Mouse (Mus musculus) layer of hippocampus, adult 2 months (tissue): ENCODE measurements around the gene Kcnj8. TPM values are rescaled to one million over a fixed set of nuclear protein-coding genes. Genes with fewer than 3 reads are reported as not detected.

Experiments used
- DNase-seq, 2 experiments: peaks; one replicate each; pipeline ENCODE4 v3.0.0; 2022; ENCODE audit warnings: low spot score in 2 of 2
- H3K27ac ChIP-seq: fragments of 200-600 bp; 2 replicates; pipeline ENCODE4 v1.8.1; 2022
- H3K4me3 ChIP-seq: fragments of 200-600 bp; 2 replicates; pipeline ENCODE4 v1.8.1; 2022; ENCODE audit warnings: mild to moderate bottlenecking
- CTCF ChIP-seq: fragments of 200-600 bp; conservative IDR thresholded peaks from 2 replicates; pipeline ENCODE4 v1.8.1; 2022; ENCODE audit warnings: antibody characterized with exemption, mild to moderate bottlenecking, moderate library complexity
- long read RNA-seq, 2 experiments: library from polyadenylated mRNA; stranded (forward); transcript quantifications; one replicate each; pipeline ENCODE4 v2.0.0; 2021; ENCODE audit warnings: borderline mapping rate in 2 of 2
- total RNA-seq, 2 experiments: library from RNA; stranded (reverse); gene quantifications; 2 replicates each; pipeline ENCODE4 v1.2.3; 2021

Gene Kcnj8
- 1 to 10 TPM; 1.7 to 2.3 TPM for total RNA-seq
- long read RNA-seq, experiment 1, partial matches to known transcripts = 0 of 3 reads
- long read RNA-seq, experiment 1, other reads (novel, unspliced or antisense) = 1 of 3 reads
- long read RNA-seq, experiment 2, partial matches to known transcripts = 0 of 4 reads
- long read RNA-seq, experiment 2, other reads (novel, unspliced or antisense) = 0 of 4 reads

- Histone ChIP-seq H3K27ac (no peak within 1 kb of the TSS), H3K4me3 (peak within 1 kb of the TSS; percentile 53)
- peak in 1 of 2 experiments; percentile 12 for DNase-seq
- no peak for TF ChIP-seq CTCF
These were observed at the start of gene Kcnj8 for GRCm38 (mm10) chr6:142571055-142571618. TSS of gene Kcnj8 (minus strand) at chr6:142571614.

- no peak for DNase-seq
These were observed 45.2 kb upstream of the Kcnj8 start for GRCm38 (mm10) chr6:142616659-142617058.

GRCm38 (mm10) chr6:142614324-142614723, 42.9 kb upstream of the Kcnj8 start:
- Histone ChIP-seq H3K4me3 (no peak overlapping the region), H3K27ac (no peak overlapping the region)
- TF ChIP-seq CTCF = no peak
- DNase-seq = peak; percentile 26 to 49

More at GRCm38 (mm10) chr6:142616659-142617058, 45.2 kb upstream of the Kcnj8 start:
- TF ChIP-seq CTCF = no peak
- Histone ChIP-seq H3K4me3 (no peak overlapping the region), H3K27ac (no peak overlapping the region)

GRCm38 (mm10) chr6:142612366-142612765, 41.0 kb upstream of the Kcnj8 start:
- no peak for DNase-seq
- Histone ChIP-seq H3K4me3 (no peak overlapping the region), H3K27ac (no peak overlapping the region)
- no peak for TF ChIP-seq CTCF

GRCm38 (mm10) chr6:142609401-142610373, 38.3 kb upstream of the Kcnj8 start:
- no peak for TF ChIP-seq CTCF
- no peak for DNase-seq
- Histone ChIP-seq H3K27ac (no peak overlapping the region), H3K4me3 (no peak overlapping the region)

- H3K27ac ChIP-seq = no peak overlapping the region
- H3K4me3 ChIP-seq = no peak overlapping the region
- DNase-seq = no peak
- TF ChIP-seq CTCF = no peak
These were observed 35.7 kb upstream of the Kcnj8 start for GRCm38 (mm10) chr6:142607080-142607479.

- no peak overlapping the region for H3K27ac ChIP-seq
- H3K4me3 ChIP-seq = no peak overlapping the region
- no peak for TF ChIP-seq CTCF
- DNase-seq = no peak
These were observed 31.4 kb upstream of the Kcnj8 start for GRCm38 (mm10) chr6:142602772-142603171.

- no peak for DNase-seq
- Histone ChIP-seq H3K4me3 (no peak overlapping the region), H3K27ac (no peak overlapping the region)
- no peak for TF ChIP-seq CTCF
These were observed 7.4 kb upstream of the Kcnj8 start for GRCm38 (mm10) chr6:142578831-142579230.

- H3K27ac ChIP-seq = no peak overlapping the region
- no peak for TF ChIP-seq CTCF
These were observed 6.4 kb upstream of the Kcnj8 start for GRCm38 (mm10) chr6:142577801-142578200.

GRCm38 (mm10) chr6:142572876-142573275, 1.5 kb upstream of the Kcnj8 start:
- TF ChIP-seq CTCF = no peak
- no peak overlapping the region for H3K27ac ChIP-seq
- no peak for DNase-seq
- no peak overlapping the region for H3K4me3 ChIP-seq

More at GRCm38 (mm10) chr6:142577801-142578200, 6.4 kb upstream of the Kcnj8 start:
- DNase-seq = no peak
- H3K4me3 ChIP-seq = no peak overlapping the region

- no peak for TF ChIP-seq CTCF
- peak overlapping the region; percentile 53 for H3K4me3 ChIP-seq
- DNase-seq = no peak
These were observed 381 bp upstream of the Kcnj8 start for GRCm38 (mm10) chr6:142571629-142572360.

GRCm38 (mm10) chr6:142570046-142570770, 1.2 kb downstream of the Kcnj8 start:
- Histone ChIP-seq H3K4me3 (no peak overlapping the region; the same call in 1 of the 2 replicates), H3K27ac (no peak overlapping the region)
- no peak for DNase-seq
- no peak for TF ChIP-seq CTCF

More at GRCm38 (mm10) chr6:142571629-142572360, 381 bp upstream of the Kcnj8 start:
- H3K27ac ChIP-seq = no peak overlapping the region
